Mouse (Mus musculus) E14TG2a.4 (cell line): ENCODE measurements around the gene Snx18.

Source experiments
- CTCF ChIP-seq: conservative IDR thresholded peaks from 2 replicates; pipeline ENCODE4 v1.5.1; 2014; ENCODE audit warnings: low read length
- NANOG ChIP-seq: IDR thresholded peaks from 2 replicates; pipeline ENCODE4 v1.6.1; 2014; ENCODE audit warnings: borderline replicate concordance, low read length, mixed read lengths

DNA sequence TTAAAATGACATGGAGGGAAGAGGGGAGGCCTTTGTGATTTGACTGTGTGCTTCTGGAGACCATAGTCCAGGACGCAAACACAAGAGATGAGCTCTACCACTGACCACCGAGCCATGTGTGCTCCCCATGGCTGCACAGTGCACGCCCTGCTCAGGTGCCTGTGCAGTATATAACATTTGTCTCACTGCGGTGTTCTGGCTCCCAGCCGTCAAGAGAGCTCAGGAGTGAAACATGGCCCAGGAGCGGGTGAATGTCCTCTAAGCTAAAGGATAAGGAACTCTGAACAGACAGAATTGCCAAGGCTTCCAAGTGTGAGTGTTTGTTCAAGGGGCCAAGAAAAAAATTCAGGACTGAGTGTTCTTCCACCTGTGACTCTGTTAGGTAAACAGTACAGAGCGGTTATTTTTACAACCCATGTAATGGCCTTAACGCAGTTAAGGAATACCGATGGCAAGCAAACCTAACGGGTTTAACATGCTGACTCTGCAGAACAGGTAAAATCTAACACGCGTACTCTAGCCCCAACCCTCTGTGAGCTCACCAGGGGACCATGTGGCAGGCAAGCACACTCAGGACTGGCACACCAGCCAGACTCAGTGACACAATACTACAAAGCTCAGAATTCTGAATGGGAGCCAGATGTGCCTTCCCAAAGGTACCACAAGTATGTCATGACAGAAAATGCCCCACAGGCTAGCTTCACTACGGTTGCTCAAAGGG, 21.4 kb downstream of the Snx18 start:
- no peak for TF ChIP-seq CTCF
- TF ChIP-seq NANOG, result no peak
